Mouse (Mus musculus): ENCODE measurements at regions not wholly inside any gene's neighbourhood (a gene's known extent, or its start where the extent isn't known, plus 50 kb on each side); places are given as distances from the start of the nearest gene placed in this dataset.
A peak's percentile ranks its signal among the peaks of the same experiment; 100 is the strongest.

DNA sequence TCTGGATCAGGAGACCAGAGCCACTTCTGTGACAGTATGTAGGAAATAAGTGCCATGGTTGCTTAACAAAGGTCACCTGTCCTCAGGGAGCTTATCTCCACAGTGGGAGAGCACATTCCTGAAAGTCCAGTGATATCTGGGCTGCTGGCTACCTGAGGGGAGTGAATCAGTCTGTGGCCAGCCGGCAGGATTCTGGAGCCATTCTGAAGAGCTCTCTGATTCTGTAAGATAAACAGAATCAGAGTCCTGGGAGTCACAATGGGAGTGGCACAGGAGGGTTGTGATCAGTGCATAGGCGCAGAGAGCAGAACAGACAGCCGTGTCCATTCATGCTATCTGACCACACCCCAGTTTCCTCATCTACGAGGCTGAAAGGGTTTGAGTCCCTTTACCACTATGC is 116.0 kb upstream of the Slc22a23 start:
- TF ChIP-seq CTCF (IDR thresholded peaks at IDR 0.05), result no peak
- peak; percentile 33; the same call in 1 of the 2 replicates for TF ChIP-seq EP300 (IDR thresholded peaks at IDR 0.05)

All from lung, postnatal 0 days (tissue).